Mouse (Mus musculus) olfactory bulb, adult 2 months (tissue): ENCODE results near the gene Vps50.
"Not testable (repeated sequence)": the region's sequence is repeated elsewhere in the genome, so short reads cannot be mapped to it uniquely, and the experiment has no call there.

Experiments
- CTCF ChIP-seq: fragments of 200-500 bp; IDR thresholded peaks from 2 replicates; pipeline ENCODE4 v1.5.1; 2012; ENCODE audit warnings: low read depth, mild to moderate bottlenecking, low read length, moderate library complexity; ENCODE audit not compliant: insufficient read depth
- POLR2A ChIP-seq: fragments of 200-500 bp; IDR thresholded peaks from 2 replicates; pipeline ENCODE4 v1.6.1; 2012; ENCODE audit warnings: mild to moderate bottlenecking, low read depth, low read length, moderate library complexity; ENCODE audit not compliant: insufficient read depth

GRCm38 (mm10) chr6:3564118-3564517 is 65.9 kb downstream of the Vps50 start:
- TF ChIP-seq CTCF, POLR2A: not testable (repeated sequence)
